Mouse (Mus musculus) intestine, embryonic 15.5 days (tissue): Measurements from ENCODE around the gene Car15. TPM values are rescaled to one million over a fixed set of nuclear protein-coding genes. Genes with fewer than 3 reads are reported as not detected.

Source experiments
- ATAC-seq: fragments of 200-750 bp; cut with Nextera tagmentation; 2 replicates; pipeline ENCODE4 v1.8.0; 2017; ENCODE audit warnings: moderate TSS enrichment, moderate library complexity
- H3K27ac ChIP-seq: fragments of 300-500 bp; sonication (generic); 2 replicates; pipeline ENCODE4 v1.5.1; 2015; ENCODE audit warnings: mild to moderate bottlenecking, inconsistent platforms
- H3K27me3 ChIP-seq: fragments of 300-500 bp; sonication (generic); replicated peaks from 2 replicates; pipeline ENCODE4 v1.6.1; 2015; ENCODE audit warnings: inconsistent platforms
- H3K36me3 ChIP-seq: fragments of 300-500 bp; sonication (generic); 2 replicates; pipeline ENCODE4 v1.6.1; 2015; ENCODE audit warnings: inconsistent platforms
- H3K4me1 ChIP-seq: fragments of 300-500 bp; sonication (generic); replicated peaks from 2 replicates; pipeline ENCODE4 v1.6.1; 2015; ENCODE audit warnings: inconsistent platforms
- H3K4me2 ChIP-seq: fragments of 300-500 bp; sonication (generic); replicated peaks from 2 replicates; pipeline ENCODE4 v1.6.1; 2015; ENCODE audit warnings: mild to moderate bottlenecking, inconsistent platforms
- H3K4me3 ChIP-seq: fragments of 300-500 bp; sonication (generic); replicated peaks from 2 replicates; pipeline ENCODE4 v1.5.1; 2015; ENCODE audit warnings: inconsistent platforms
- H3K9ac ChIP-seq: fragments of 300-500 bp; sonication (generic); 2 replicates; pipeline ENCODE4 v1.6.1; 2015; ENCODE audit warnings: inconsistent platforms
- H3K9me3 ChIP-seq: fragments of 300-500 bp; sonication (generic); 2 replicates; pipeline ENCODE4 v1.6.1; 2016; ENCODE audit warnings: inconsistent platforms
- WGBS: fragments of 180-500 bp; shearing (Covaris S2); methylation state at CpG from one replicate; pipeline ENCODE4 v1.1.7; 2015; 5-methylcytosine and 5-hydroxymethylcytosine counted together
- polyA plus RNA-seq: library from polyadenylated mRNA; unstranded; fragments of >200 nt; fragmentation: Nextera tagmentation; extraction: Ambion mirVana; gene quantifications from 2 replicates; pipeline ENCODE4 v1.2.1, GENCODE M21; 2015

Car15 gene
- polyA plus RNA-seq, 1 experiment from 2014 or later = 2.0 TPM

GRCm38 (mm10) chr16:17797812-17798311, 40.3 kb downstream of the Car15 start:
- Histone ChIP-seq H3K27me3 (peaks cover 33% of the 10 kb centered on the region), H3K9ac (peak overlapping the region; percentile 84), H3K36me3 (no peaks in the 10 kb centered on the region), H3K4me2 (peak overlapping the region; percentile 84), H3K4me1 (peaks cover 36% of the 10 kb centered on the region), H3K27ac (peak overlapping the region; percentile 91), H3K4me3 (peak overlapping the region; percentile 73), H3K9me3 (no peaks in the 10 kb centered on the region)
- 4% methylated on average over 29 of the region's 29 CpGs for WGBS
- ATAC-seq = peak; percentile 13

- Histone ChIP-seq H3K27me3 (peaks cover 26% of the 10 kb centered on the region), H3K4me1 (peaks cover 29% of the 10 kb centered on the region), H3K36me3 (no peaks in the 10 kb centered on the region), H3K4me3 (peak within 1 kb of the TSS; percentile 73), H3K4me2 (peak within 1 kb of the TSS; percentile 84), H3K27ac (peak within 1 kb of the TSS; percentile 91), H3K9me3 (no peaks in the 10 kb centered on the region), H3K9ac (peak within 1 kb of the TSS; percentile 84)
- whole genome bisulfite sequencing = 1% methylated on average over 79 of the region's 81 CpGs
- ATAC-seq = peak; percentile 71
These were observed 41.0 kb downstream of the Car15 start, which contains the start of gene Scarf2 for GRCm38 (mm10) chr16:17796971-17797811. Gene Scarf2 (plus strand): TSS chr16:17797282.

DNA sequence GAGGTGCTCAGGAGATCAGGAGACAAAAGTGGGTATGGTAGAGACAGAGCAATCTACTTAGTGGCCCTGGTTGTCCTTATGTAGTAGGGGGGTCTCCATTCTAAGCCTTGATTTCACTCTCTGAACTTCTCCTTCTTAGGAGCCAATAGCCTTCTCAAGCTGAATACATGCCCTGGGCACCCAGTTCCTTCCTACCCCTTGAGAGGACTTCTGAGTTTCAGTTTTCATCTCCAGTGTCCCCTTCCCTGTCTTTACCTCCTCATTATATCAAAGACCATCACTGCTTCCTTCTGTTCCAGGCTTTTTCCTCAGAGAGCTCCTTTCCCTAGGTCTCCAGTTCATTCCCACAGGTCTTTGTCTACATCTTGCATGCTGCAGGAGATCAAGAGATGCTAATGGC, 41.6 kb downstream of the Car15 start:
- no peaks in the 10 kb centered on the region for H3K9me3 ChIP-seq
- H3K4me2 ChIP-seq = peak overlapping the region; percentile 84
- no peaks in the 10 kb centered on the region for H3K36me3 ChIP-seq
- H3K9ac ChIP-seq = peak overlapping the region; percentile 84
- peak overlapping the region; percentile 73 for H3K4me3 ChIP-seq
- ATAC-seq = no peak
- H3K27ac ChIP-seq = peak overlapping the region; percentile 91; the same call in 1 of the 2 replicates
- H3K27me3 ChIP-seq = peaks cover 19% of the 10 kb centered on the region
- peaks cover 23% of the 10 kb centered on the region; the same call in 1 of the 2 replicates for H3K4me1 ChIP-seq

DNA sequence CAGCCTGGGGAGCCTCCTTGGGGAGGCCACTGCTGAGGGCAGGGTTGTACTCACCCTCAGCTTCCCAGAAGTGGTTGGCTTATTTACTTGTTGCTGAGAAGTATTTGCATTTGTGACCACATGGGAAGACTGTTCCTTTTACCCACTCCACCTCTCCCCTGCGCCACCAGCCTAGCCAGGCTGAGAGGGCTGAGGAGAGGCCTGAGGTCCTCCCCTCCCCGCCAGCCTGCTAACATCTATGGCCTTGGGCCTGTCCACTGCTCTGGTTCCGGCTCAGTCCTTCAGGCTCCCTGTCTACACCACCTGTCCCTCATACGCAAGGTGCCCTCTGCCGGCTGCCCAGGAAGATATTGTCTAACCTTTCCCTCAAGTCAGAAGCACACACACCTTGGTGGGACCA, 42.5 kb downstream of the Car15 start:
- 73% methylated on average over 5 of the region's 5 CpGs for WGBS
- no peaks in the 10 kb centered on the region for H3K9me3 ChIP-seq
- ATAC-seq = no peak
- H3K4me1 ChIP-seq = peaks cover 23% of the 10 kb centered on the region; the same call in 1 of the 2 replicates
- no peak overlapping the region for H3K9ac ChIP-seq
- H3K4me3 ChIP-seq = no peak overlapping the region
- peaks cover 15% of the 10 kb centered on the region for H3K27me3 ChIP-seq
- H3K27ac ChIP-seq = no peak overlapping the region
- H3K36me3 ChIP-seq = no peaks in the 10 kb centered on the region
- no peak overlapping the region for H3K4me2 ChIP-seq

- 87% methylated on average over 4 of the region's 4 CpGs for WGBS
- Histone ChIP-seq H3K9me3 (no peaks in the 10 kb centered on the region), H3K4me1 (0 out of 2 replicates have a peak, but pooled peaks cover 14% of the 10 kb centered on the region), H3K27ac (no peak overlapping the region), H3K4me3 (no peak overlapping the region), H3K4me2 (no peak overlapping the region), H3K36me3 (peaks cover 6% of the 10 kb centered on the region; the same call in 1 of the 2 replicates), H3K9ac (no peak overlapping the region), H3K27me3 (peaks cover 4% of the 10 kb centered on the region)
- ATAC-seq = no peak
These were observed 44.1 kb downstream of the Car15 start for GRCm38 (mm10) chr16:17794047-17794446.

DNA sequence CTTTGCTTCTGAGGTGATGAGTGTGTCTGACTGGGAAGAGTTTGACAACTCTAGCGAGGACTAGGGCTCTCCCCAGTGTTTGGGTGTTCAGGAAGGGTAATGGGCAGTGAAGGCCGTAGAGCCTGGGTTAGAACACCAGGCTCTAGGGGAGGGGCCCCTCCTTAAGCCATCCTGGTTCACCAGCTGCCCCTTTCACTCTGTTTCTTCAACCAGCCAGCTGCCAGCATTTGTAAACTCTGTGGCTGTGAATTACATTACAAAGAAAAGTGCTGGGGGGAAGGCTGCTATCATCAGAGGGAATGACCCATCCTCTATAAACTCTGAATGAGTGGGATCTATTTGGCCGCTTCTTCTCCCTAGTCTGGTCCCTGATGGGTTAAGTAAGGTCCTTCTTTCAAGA, 45.4 kb downstream of the Car15 start:
- peaks cover 8% of the 10 kb centered on the region; the same call in 1 of the 2 replicates for H3K36me3 ChIP-seq
- no peaks in the 10 kb centered on the region for H3K9me3 ChIP-seq
- peaks cover 1% of the 10 kb centered on the region for H3K27me3 ChIP-seq
- no peak for ATAC-seq
- H3K4me3 ChIP-seq = no peak overlapping the region
- no peak overlapping the region for H3K4me2 ChIP-seq
- 74% methylated on average over 3 of the region's 3 CpGs for WGBS
- H3K4me1 ChIP-seq = 0 out of 2 replicates have a peak, but pooled peaks cover 8% of the 10 kb centered on the region
- no peak overlapping the region for H3K27ac ChIP-seq
- H3K9ac ChIP-seq = no peak overlapping the region

- Histone ChIP-seq H3K9ac (no peak overlapping the region), H3K4me3 (no peak overlapping the region), H3K4me1 (no peaks in the 10 kb centered on the region), H3K9me3 (no peaks in the 10 kb centered on the region), H3K27ac (no peak overlapping the region), H3K4me2 (no peak overlapping the region), H3K27me3 (no peaks in the 10 kb centered on the region), H3K36me3 (peaks cover 19% of the 10 kb centered on the region; the same call in 1 of the 2 replicates)
- ATAC-seq = no peak
- 65% methylated on average over 3 of the region's 3 CpGs for WGBS
These were observed 52.8 kb downstream of the Car15 start for GRCm38 (mm10) chr16:17785337-17785736.

Other genes with a start within 250 kb of the Car15 start
- gene Smpd4, start 219.0 kb downstream of the Car15 start, polyA plus RNA-seq = 26.8 and 27.5 TPM in 2 replicates
- 4.0 and 6.7 TPM in 2 replicates for gene Ccdc74a, start 191.9 kb downstream of the Car15 start, polyA plus RNA-seq
- gene Med15, start 105.5 kb downstream of the Car15 start, polyA plus RNA-seq = 38.0 and 43.0 TPM in 2 replicates
- 52.3 and 55.6 TPM in 2 replicates for gene Klhl22, start 78.7 kb downstream of the Car15 start, polyA plus RNA-seq
- 11.5 and 11.7 TPM in 2 replicates for gene Scarf2, start 41.1 kb downstream of the Car15 start, polyA plus RNA-seq
- not detected in 2 replicates for gene B830017H08Rik, start 5.2 kb downstream of the Car15 start, polyA plus RNA-seq
- gene Gm20518, start 53.3 kb upstream of the Car15 start, polyA plus RNA-seq = 0.18 and 0.27 TPM in 2 replicates
- gene Tssk1, start 55.9 kb upstream of the Car15 start, polyA plus RNA-seq = 0.08 TPM in 1 of 2 replicates, not detected in the other
- gene Dgcr2, start 60.2 kb upstream of the Car15 start, polyA plus RNA-seq = 68.2 and 70.7 TPM in 2 replicates
- not detected in 2 replicates for gene Tssk2, start 60.3 kb upstream of the Car15 start, polyA plus RNA-seq
- 29.7 and 29.8 TPM in 2 replicates for gene Ess2, start 73.0 kb upstream of the Car15 start, polyA plus RNA-seq
- 0.14 TPM in 1 of 2 replicates, not detected in the other for gene Gsc2, start 76.7 kb upstream of the Car15 start, polyA plus RNA-seq
- gene Slc25a1, start 89.9 kb upstream of the Car15 start, polyA plus RNA-seq = 201 and 221 TPM in 2 replicates
- gene Vpreb2, start 142.1 kb upstream of the Car15 start, polyA plus RNA-seq = 0.37 TPM in 1 of 2 replicates, not detected in the other
- gene Dgcr6, start 214.5 kb upstream of the Car15 start, polyA plus RNA-seq = 71.2 and 75.7 TPM in 2 replicates